Mouse (Mus musculus): Measurements from ENCODE around the gene Idua. TPM values are rescaled to one million over a fixed set of nuclear protein-coding genes. Genes with fewer than 3 reads are reported as not detected.

The Idua gene
- total and polyA plus RNA-seq, 3 experiments = 6.2 to 43.2 (median 9.1) TPM

DNA sequence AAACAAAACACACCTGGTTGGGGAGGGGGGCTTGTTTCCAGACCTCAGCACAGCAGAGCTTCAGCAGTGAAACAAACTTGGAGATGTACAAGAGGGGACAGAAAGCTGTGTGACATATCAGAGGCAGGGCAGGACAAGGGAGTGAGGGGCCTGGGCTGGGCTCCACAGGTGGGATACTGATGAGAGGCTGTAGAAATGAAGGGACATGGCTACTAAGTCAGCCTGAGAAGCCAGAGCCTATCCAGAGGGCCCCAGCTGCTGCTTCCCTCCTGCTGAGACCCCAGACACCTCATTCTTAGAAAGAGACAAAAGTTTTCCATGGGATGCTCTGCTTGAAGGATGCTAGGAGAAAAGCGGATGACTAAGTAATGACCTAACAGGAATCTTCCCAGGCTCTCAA is 1.5 kb upstream of the Idua start:
- no peak for ATAC-seq (ENCODE audit: extremely low read depth, insufficient number of reproducible peaks, low FRiP score, poor library complexity, severe bottlenecking)
- TF ChIP-seq POLR2AphosphoS5 (IDR thresholded peaks at IDR 0.05; ENCODE audit: insufficient replicate concordance, low read depth, low read length) (no peak), GATA1 (IDR thresholded peaks at IDR 0.05; ENCODE audit: borderline replicate concordance, low read length) (no peak), GATA2 (IDR thresholded peaks at IDR 0.05; ENCODE audit: borderline replicate concordance, low read depth, low read length) (no peak), TAL1 (conservative IDR thresholded peaks at IDR 0.05; ENCODE audit: low read depth, low read length) (no peak), CTCF (IDR thresholded peaks at IDR 0.05; ENCODE audit: low read depth, low read length) (no peak)
- no peaks in the 10 kb centered on the region for H3K9me3 ChIP-seq (replicated peaks)
- DNase-seq (ENCODE audit: low spot score) = no peak
- no peak overlapping the region for H3K4me3 ChIP-seq (ENCODE audit: low read depth, low read length)
- H3K36me3 ChIP-seq (replicated peaks) = peaks cover 59% of the 10 kb centered on the region
- no peaks in the 10 kb centered on the region for H3K27me3 ChIP-seq (ENCODE audit: insufficient read depth, low read length)
- H3K4me1 ChIP-seq (ENCODE audit: insufficient read depth, low read depth, low read length) = peaks cover 51% of the 10 kb centered on the region

DNA sequence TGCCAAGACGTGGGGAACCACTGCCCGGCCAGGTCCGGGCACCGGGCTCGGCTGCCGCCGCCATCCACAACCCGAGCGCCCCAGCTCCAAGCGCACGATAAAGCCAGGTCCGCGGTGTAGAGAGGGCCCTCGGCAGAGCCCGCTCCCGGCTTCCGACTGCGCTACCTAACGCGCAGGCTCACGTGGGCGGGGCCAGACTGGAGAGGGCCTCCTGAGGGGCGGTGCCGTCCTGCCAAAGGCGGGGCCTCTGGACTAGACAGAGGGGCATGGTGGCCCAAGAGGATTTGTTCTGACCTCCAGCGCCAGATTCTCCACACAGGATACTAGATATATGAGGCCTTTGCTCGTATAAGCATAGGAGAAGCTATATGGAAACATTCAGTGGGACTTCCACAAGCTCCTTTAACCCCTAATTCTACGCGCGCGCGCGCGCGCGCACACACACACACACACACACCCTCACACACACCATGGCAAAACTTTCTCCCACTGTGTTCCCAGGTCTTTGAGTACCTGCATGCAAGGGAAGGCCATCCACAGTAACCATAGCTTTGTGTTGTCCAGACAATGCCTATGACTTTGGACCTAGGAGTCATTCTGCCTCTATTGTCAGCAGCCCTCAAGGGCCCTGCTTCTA is 619 bp downstream of the Idua start:
- DNase-seq (ENCODE audit: low spot score) (peak; percentile 93), ATAC-seq (ENCODE audit: extremely low read depth, insufficient number of reproducible peaks, low FRiP score, poor library complexity, severe bottlenecking) (peak; percentile 96)

DNA sequence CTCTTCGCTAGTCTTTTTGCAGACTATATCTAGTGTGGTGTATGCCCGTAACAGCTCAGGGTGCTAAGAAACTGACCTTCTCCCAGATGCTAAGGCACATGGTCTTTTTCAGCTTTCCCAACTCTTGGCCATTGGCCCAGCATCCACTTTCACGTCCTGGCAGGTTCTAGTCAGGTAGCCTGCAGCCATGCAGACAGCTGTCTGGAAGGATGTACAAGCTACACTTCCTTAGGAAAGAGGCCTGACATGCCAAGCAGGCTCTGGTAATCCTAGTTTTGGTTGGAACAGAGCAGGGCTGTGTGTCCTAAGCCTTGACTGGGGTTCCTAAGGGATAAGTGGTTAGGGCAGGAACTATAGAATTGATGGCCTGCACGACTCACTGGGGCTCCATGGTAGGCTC is 2.6 kb downstream of the Idua start:
- peaks cover 41% of the 10 kb centered on the region for H3K4me1 ChIP-seq (ENCODE audit: insufficient read depth, low read depth, low read length)
- peaks cover 18% of the 10 kb centered on the region for H3K36me3 ChIP-seq (replicated peaks)
- no peak overlapping the region for H3K4me3 ChIP-seq (ENCODE audit: low read depth, low read length)
- ATAC-seq (ENCODE audit: extremely low read depth, insufficient number of reproducible peaks, low FRiP score, poor library complexity, severe bottlenecking) (no peak), DNase-seq (ENCODE audit: low spot score) (no peak)
- H3K9me3 ChIP-seq (replicated peaks) = no peaks in the 10 kb centered on the region
- TF ChIP-seq GATA2 (IDR thresholded peaks at IDR 0.05; ENCODE audit: borderline replicate concordance, low read depth, low read length) = no peak
- H3K27me3 ChIP-seq (ENCODE audit: insufficient read depth, low read length) = no peaks in the 10 kb centered on the region

More for the DNA sequence above, 619 bp downstream of the Idua start:
- Histone ChIP-seq H3K27me3 (ENCODE audit: insufficient read depth, low read length) (no peaks in the 10 kb centered on the region), H3K4me1 (ENCODE audit: insufficient read depth, low read depth, low read length) (peaks cover 45% of the 10 kb centered on the region), H3K9me3 (replicated peaks) (no peaks in the 10 kb centered on the region), H3K36me3 (replicated peaks) (peaks cover 38% of the 10 kb centered on the region), H3K4me3 (ENCODE audit: low read depth, low read length) (peak overlapping the region; percentile 96)
- TF ChIP-seq POLR2AphosphoS5 (IDR thresholded peaks at IDR 0.05; ENCODE audit: insufficient replicate concordance, low read depth, low read length) = no peak
- TF ChIP-seq GATA2 (IDR thresholded peaks at IDR 0.05; ENCODE audit: borderline replicate concordance, low read depth, low read length) = no peak
- TF ChIP-seq CTCF (IDR thresholded peaks at IDR 0.05; ENCODE audit: low read depth, low read length) = no peak
- no peak for TF ChIP-seq TAL1 (conservative IDR thresholded peaks at IDR 0.05; ENCODE audit: low read depth, low read length)
- no peak for TF ChIP-seq GATA1 (IDR thresholded peaks at IDR 0.05; ENCODE audit: borderline replicate concordance, low read length)

DNA sequence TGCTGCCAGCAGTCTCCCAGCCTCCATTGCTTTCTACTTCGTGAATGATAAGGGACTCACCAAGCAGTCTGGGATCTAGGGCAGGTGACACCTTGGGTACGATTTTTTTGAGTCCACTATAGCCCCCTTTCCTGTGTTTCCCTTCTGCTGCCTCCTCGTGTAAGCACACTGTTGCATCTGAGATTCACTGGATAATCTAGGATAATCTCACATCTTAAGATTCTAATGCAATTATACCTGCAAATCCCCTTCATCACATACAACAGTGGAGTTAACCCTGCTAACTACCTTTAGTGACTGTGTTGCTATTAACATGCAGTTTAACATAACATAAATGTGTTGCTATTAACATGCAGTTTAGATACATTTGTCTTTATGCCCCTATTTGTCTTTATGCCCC is 4.9 kb downstream of the Idua start:
- H3K4me3 ChIP-seq (ENCODE audit: low read depth, low read length) = no peak overlapping the region
- ATAC-seq (ENCODE audit: extremely low read depth, insufficient number of reproducible peaks, low FRiP score, poor library complexity, severe bottlenecking) (no peak), DNase-seq (ENCODE audit: low spot score) (no peak)
- peaks cover 2% of the 10 kb centered on the region for H3K36me3 ChIP-seq (replicated peaks)
- H3K4me1 ChIP-seq (ENCODE audit: insufficient read depth, low read depth, low read length) = peaks cover 43% of the 10 kb centered on the region
- no peaks in the 10 kb centered on the region for H3K27me3 ChIP-seq (ENCODE audit: insufficient read depth, low read length)
- TF ChIP-seq GATA2 (IDR thresholded peaks at IDR 0.05; ENCODE audit: borderline replicate concordance, low read depth, low read length) (no peak), POLR2AphosphoS5 (IDR thresholded peaks at IDR 0.05; ENCODE audit: insufficient replicate concordance, low read depth, low read length) (no peak), TAL1 (conservative IDR thresholded peaks at IDR 0.05; ENCODE audit: low read depth, low read length) (no peak), GATA1 (IDR thresholded peaks at IDR 0.05; ENCODE audit: borderline replicate concordance, low read length) (no peak), CTCF (IDR thresholded peaks at IDR 0.05; ENCODE audit: low read depth, low read length) (no peak)
- no peaks in the 10 kb centered on the region for H3K9me3 ChIP-seq (replicated peaks)

DNA sequence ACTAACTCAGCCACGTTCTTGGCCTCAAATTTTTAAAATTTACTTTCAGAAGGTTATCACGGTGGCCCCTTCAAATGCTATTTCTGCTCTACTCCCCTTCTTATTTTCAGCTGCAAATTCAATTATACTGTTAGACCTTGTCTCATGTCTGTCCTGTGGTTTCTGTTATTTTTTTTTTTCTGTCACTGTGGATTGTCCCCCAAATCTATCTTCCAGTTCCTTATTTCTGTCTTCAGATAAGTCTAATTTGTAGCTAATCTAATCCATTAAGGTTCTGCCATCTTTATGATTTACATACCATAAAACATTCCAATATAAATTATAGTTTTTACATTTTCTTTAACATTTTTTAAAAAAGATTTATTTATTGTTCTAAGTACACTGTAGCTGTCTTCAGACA is 7.2 kb downstream of the Idua start:
- no peak overlapping the region for H3K4me3 ChIP-seq (ENCODE audit: low read depth, low read length)
- TF ChIP-seq GATA1 (IDR thresholded peaks at IDR 0.05; ENCODE audit: borderline replicate concordance, low read length) (no peak), GATA2 (IDR thresholded peaks at IDR 0.05; ENCODE audit: borderline replicate concordance, low read depth, low read length) (no peak), TAL1 (conservative IDR thresholded peaks at IDR 0.05; ENCODE audit: low read depth, low read length) (no peak), POLR2AphosphoS5 (IDR thresholded peaks at IDR 0.05; ENCODE audit: insufficient replicate concordance, low read depth, low read length) (no peak), CTCF (IDR thresholded peaks at IDR 0.05; ENCODE audit: low read depth, low read length) (no peak)
- peaks cover 57% of the 10 kb centered on the region for H3K4me1 ChIP-seq (ENCODE audit: insufficient read depth, low read depth, low read length)
- H3K27me3 ChIP-seq (ENCODE audit: insufficient read depth, low read length) = no peaks in the 10 kb centered on the region
- H3K9me3 ChIP-seq (replicated peaks) = no peaks in the 10 kb centered on the region
- no peak for DNase-seq (ENCODE audit: low spot score)
- H3K36me3 ChIP-seq (replicated peaks) = peaks cover 24% of the 10 kb centered on the region
- ATAC-seq (ENCODE audit: extremely low read depth, insufficient number of reproducible peaks, low FRiP score, poor library complexity, severe bottlenecking) = no peak

DNA sequence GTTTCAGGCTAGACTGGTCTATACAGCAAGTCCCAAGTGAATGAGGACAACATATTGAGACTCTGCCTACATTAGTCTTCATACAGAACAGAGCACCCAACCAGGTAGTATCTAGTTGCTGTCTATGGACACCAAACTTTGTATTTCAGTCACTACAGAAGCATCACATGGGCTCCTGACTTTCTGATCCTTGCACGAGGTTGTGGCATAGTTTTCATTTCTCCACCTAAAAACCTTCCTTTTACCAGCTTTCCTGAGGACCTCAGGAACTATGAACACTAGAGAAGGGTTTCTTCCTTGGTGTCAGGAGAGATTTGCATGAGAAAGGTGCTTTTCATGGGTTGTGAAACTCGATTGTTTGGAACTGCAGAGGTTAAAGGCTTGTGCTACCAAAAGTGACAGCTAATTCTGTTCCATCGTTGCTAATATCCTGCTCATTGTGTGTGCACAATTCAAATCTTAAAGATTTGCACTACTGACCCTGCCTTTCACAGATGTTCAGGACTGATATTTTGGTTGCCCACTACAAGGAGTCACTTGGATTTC is 8.3 kb downstream of the Idua start:
- peaks cover 68% of the 10 kb centered on the region for H3K4me1 ChIP-seq (ENCODE audit: insufficient read depth, low read depth, low read length)
- DNase-seq (ENCODE audit: low spot score) = no peak

More for the DNA sequence above, 8.3 kb downstream of the Idua start:
- Histone ChIP-seq H3K9me3 (replicated peaks) (no peaks in the 10 kb centered on the region), H3K27me3 (ENCODE audit: insufficient read depth, low read length) (no peaks in the 10 kb centered on the region), H3K36me3 (replicated peaks) (peaks cover 35% of the 10 kb centered on the region), H3K4me3 (ENCODE audit: low read depth, low read length) (peak overlapping the region; percentile 75)
- no peak for ATAC-seq (ENCODE audit: extremely low read depth, insufficient number of reproducible peaks, low FRiP score, poor library complexity, severe bottlenecking)
- TF ChIP-seq GATA2 (IDR thresholded peaks at IDR 0.05; ENCODE audit: borderline replicate concordance, low read depth, low read length) (no peak), POLR2AphosphoS5 (IDR thresholded peaks at IDR 0.05; ENCODE audit: insufficient replicate concordance, low read depth, low read length) (no peak)

Measured in G1E (cell line).